Mouse (Mus musculus): ENCODE measurements around the gene Gm4881.

Gene Gm4881

DNA sequence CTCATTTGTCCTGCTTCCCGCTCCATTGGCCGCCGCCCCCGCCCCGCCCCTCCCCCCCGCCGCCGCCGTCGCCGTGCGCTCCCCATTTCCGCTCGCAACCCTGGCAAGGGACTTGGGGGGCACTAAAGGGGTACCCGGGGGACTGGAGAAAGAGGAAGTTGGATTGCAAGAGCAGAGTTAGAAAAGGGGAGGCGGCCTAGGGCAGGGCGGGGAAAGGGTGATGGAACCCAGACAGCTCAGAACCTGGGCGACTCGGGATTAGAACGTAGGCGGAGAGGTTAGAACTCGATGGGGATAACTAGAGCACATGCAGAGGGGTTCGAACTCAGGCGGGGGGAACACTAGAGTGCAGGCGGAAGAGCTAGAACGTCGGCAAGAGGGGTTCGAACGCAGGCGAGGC, 10.2 kb upstream of the Gm4881 start:
- peak in 1 of 2 experiments; percentile 71 for DNase-seq (ENCODE audit: low spot score in 2 of 2)

DNA sequence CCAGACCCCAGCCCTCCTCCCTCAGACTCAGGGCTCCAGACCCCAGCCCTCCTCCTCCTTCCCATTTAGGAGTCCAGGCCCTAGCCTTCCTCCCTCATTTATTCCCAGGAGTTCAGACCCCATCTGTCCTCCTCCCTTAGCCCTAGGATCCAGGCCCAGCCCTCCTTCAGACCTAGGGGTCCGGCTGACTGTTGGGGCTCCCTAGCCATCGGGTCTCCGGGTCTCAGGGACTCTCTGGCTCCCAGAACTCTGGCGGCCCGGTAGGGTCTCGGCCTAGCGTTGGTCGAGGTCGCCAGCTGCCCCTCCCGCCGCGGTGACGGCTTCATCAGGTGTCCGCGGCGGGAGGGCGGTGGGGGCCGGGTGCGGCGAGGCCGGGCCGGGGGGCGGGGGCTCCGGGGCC, 9.7 kb upstream of the Gm4881 start:
- no peak for DNase-seq (ENCODE audit: low spot score in 2 of 2)

GRCm38 (mm10) chr7:24949958-24950623, 5.8 kb upstream of the Gm4881 start:
- peak; percentile 69 to 86 for DNase-seq (ENCODE audit: low spot score in 2 of 2)

GRCm38 (mm10) chr7:24948774-24949173, 4.5 kb upstream of the Gm4881 start:
- no peak for DNase-seq (ENCODE audit: low spot score in 2 of 2)

GRCm38 (mm10) chr7:24947316-24948048, 3.2 kb upstream of the Gm4881 start:
- DNase-seq (ENCODE audit: low spot score in 2 of 2) = no peak

DNA sequence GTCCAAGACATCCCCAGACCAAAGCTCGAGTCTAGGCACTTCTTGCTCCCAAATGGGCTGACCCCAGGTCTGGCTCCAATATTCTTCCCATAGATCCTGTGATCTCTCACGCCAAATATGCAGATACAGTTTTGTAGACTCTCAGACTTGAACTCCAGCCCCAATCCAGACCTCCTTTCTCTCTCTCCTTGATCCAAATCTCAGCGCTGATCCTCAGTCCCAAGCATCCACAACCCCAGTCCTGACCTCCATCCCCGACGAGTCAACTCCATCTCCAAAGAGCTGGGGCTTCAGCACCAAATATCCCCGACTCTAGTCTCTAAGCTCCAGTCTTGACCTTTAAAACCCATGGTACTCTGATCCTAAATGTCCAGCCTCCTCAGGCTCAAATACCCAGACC, 653 bp downstream of the Gm4881 start:
- DNase-seq (ENCODE audit: low spot score in 2 of 2) = no peak

GRCm38 (mm10) chr7:24931651-24932050, 12.6 kb downstream of the Gm4881 start:
- DNase-seq (ENCODE audit: low spot score in 2 of 2) = no peak

GRCm38 (mm10) chr7:24930475-24930874, 13.8 kb downstream of the Gm4881 start:
- no peak for DNase-seq (ENCODE audit: low spot score in 2 of 2)

GRCm38 (mm10) chr7:24919728-24920127, 24.6 kb downstream of the Gm4881 start:
- DNase-seq (ENCODE audit: low spot score in 2 of 2) = no peak

GRCm38 (mm10) chr7:24918763-24919323, 25.5 kb downstream of the Gm4881 start:
- no peak for DNase-seq (ENCODE audit: low spot score in 2 of 2)

DNA sequence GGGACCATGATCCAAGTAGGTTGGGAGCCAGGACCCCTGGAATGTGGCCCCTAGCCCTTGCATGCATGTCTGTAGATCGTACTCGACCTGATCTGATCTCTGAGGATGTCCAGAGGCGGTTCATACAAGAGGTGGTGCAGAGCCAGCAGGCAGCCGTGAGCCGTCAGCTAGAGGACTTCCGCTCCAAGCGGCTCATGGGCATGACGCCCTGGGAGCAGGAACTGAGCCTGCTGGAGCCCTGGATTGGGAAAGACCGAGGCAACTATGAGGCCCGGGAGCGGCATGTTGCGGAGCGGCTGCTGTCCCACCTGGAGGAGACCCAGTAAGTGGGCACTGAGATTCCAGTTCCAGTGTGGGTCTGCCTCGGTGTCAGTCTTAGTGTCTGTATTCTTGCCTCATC, 31.8 kb downstream of the Gm4881 start:
- DNase-seq (ENCODE audit: low spot score in 2 of 2) = no peak

GRCm38 (mm10) chr7:24907211-24907748, 37.0 kb downstream of the Gm4881 start:
- DNase-seq (ENCODE audit: low spot score in 2 of 2) = peak in 1 of 2 experiments; percentile 64

GRCm38 (mm10) chr7:24906551-24906950, 37.7 kb downstream of the Gm4881 start:
- no peak for DNase-seq (ENCODE audit: low spot score in 2 of 2)

DNA sequence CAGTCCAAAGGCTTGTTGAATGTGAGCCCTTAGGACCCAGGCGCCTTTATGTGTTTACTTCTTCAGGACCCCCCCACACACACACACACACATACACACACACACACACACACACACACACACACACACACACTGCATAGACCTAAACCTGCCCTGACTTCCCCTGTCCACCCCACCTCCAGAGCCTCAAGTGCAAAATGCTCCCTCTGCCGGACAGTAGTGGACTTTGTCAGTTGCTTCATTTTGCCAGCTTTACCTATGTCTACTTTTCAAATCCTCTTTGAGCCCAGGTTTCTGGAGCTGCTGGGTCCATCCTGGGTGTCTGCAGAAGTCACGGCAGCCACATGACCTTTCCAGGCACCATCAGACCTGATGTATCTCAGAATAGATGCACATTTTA, 39.4 kb downstream of the Gm4881 start:
- DNase-seq (ENCODE audit: low spot score in 2 of 2) = peak; percentile 63 to 86

GRCm38 (mm10) chr7:24904070-24904483, 40.2 kb downstream of the Gm4881 start:
- peak; percentile 93 to 98 for DNase-seq (ENCODE audit: low spot score in 2 of 2)

- DNase-seq (ENCODE audit: low spot score in 2 of 2) = peak in 1 of 2 experiments; percentile 42
Observed at GRCm38 (mm10) chr7:24903444-24903825, 40.9 kb downstream of the Gm4881 start.

GRCm38 (mm10) chr7:24902630-24903443, 41.5 kb downstream of the Gm4881 start, which contains the start of gene Arhgef1:
TSS of gene Arhgef1 (plus strand) at chr7:24902912.
- DNase-seq (ENCODE audit: low spot score in 2 of 2) = peak; percentile 83 to 84

DNA sequence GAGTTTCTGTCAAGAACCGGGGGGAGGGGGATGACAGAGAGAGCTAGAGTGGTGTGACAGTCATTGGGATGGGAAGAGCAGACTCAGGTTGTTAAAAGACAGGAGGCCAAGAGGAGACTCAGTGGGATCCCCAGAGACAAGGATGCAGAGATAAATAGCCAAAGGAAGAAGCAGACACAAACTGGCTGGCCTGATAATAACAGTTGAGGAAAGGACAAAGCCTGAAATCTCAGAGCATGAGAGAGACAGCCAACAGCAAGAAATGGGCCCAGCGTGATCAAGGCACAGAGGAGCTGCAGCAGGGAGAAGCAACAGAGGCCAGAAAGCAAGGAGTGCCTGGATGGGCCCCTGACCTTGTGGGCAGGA, 42.0 kb downstream of the Gm4881 start:
- peak in 1 of 2 experiments; percentile 31 for DNase-seq (ENCODE audit: low spot score in 2 of 2)

DNA sequence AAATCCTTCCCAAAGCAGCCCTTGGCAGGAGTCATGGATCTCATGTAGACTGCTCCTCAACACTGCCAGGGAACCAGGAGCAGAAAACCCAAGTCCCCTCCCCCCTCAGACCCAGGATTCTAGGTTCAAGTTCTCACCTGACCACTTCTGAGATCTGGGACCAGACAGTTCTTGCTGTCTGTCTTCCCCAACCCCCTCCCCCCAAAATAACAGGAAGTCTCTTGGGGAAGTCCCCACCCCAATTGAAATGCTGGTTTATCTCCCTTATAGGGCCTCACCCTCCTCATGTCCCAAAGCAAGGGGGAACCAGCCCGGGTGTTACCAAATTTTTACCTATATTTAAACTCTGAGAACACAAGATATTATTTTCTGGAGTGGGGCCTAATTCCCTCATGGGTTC, 42.5 kb downstream of the Gm4881 start:
- peak in 1 of 2 experiments; percentile 45 for DNase-seq (ENCODE audit: low spot score in 2 of 2)

GRCm38 (mm10) chr7:24901114-24901513, 43.2 kb downstream of the Gm4881 start:
- peak in 1 of 2 experiments; percentile 44 for DNase-seq (ENCODE audit: low spot score in 2 of 2)

- no peak for DNase-seq (ENCODE audit: low spot score in 2 of 2)
Observed at GRCm38 (mm10) chr7:24897959-24898358, 46.3 kb downstream of the Gm4881 start.

GRCm38 (mm10) chr7:24897224-24897623, 47.1 kb downstream of the Gm4881 start, which contains the start of gene Cd79a:
TSS of gene Cd79a (plus strand) at chr7:24897381.
- peak in 1 of 2 experiments; percentile 82 for DNase-seq (ENCODE audit: low spot score in 2 of 2)

Measured in spleen, postnatal 10 days (tissue).